Mouse (Mus musculus) lung, postnatal 0 days (tissue): ENCODE data around the gene Pafah1b1.

Experiments used
- CTCF ChIP-seq: IDR thresholded peaks from 2 replicates; pipeline ENCODE4 v1.5.1; 2016; ENCODE audit warnings: antibody characterized with exemption, mild to moderate bottlenecking
- EP300 ChIP-seq: IDR thresholded peaks from 2 replicates; pipeline ENCODE4 v1.6.1; 2016; ENCODE audit warnings: antibody characterized with exemption, mild to moderate bottlenecking, control low read depth

- TF ChIP-seq EP300 (no peak), CTCF (peak; percentile 72)
These were observed 43.6 kb upstream of the Pafah1b1 start for GRCm38 (mm10) chr11:74768045-74768444.
